Mouse (Mus musculus) lung, postnatal 0 days (tissue): Measurements from ENCODE around the gene Arhgap25.

Source experiments
- CTCF ChIP-seq: IDR thresholded peaks from 2 replicates; pipeline ENCODE4 v1.5.1; 2016; ENCODE audit warnings: antibody characterized with exemption, mild to moderate bottlenecking
- EP300 ChIP-seq: IDR thresholded peaks from 2 replicates; pipeline ENCODE4 v1.6.1; 2016; ENCODE audit warnings: antibody characterized with exemption, mild to moderate bottlenecking, control low read depth

GRCm38 (mm10) chr6:87487657-87488426 lies 45.2 kb downstream of the Arhgap25 start:
- TF ChIP-seq CTCF (peak; percentile 54), EP300 (no peak)
